Mouse (Mus musculus): Measurements from ENCODE around the gene Myt1l.

DNA sequence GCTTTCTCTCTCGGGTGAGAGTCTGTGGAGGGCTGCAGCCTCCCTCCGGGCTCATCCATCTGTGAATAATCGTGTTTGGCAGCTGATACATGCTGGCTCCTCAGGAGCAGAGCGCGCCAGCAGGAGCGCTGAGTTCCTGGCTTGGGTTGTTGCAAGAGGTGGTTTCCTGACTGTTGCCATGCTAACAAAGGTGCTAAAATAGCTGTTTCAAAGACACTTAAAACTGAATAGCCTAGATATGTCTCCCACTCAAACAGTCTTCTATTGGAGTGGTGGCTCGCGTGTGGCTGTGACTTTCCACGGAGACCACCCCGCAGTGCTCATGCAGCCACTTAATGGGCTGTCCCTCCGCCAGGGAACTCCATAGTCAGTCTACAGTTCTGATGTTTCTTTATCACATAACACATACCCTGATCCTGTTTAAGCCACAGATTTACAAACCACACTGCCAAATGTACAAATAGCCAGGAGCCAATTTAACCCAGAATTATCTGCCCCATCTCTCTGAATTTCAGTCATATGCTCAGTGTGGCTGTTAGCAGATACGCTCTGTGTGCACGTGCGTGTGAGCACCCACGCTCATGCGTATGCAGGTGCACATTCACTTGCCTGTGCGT, 195.6 kb downstream of the Myt1l start:
- TF ChIP-seq POLR2A (IDR thresholded peaks at IDR 0.05; ENCODE audit: borderline replicate concordance, low read depth, low read length) = no peak
- TF ChIP-seq CTCF (IDR thresholded peaks at IDR 0.05; ENCODE audit: low read depth, low read length) = no peak

Measured in bone marrow macrophage, adult 2 months (primary cell).